Mouse (Mus musculus): Measurements from ENCODE around the gene Anapc16.

DNA sequence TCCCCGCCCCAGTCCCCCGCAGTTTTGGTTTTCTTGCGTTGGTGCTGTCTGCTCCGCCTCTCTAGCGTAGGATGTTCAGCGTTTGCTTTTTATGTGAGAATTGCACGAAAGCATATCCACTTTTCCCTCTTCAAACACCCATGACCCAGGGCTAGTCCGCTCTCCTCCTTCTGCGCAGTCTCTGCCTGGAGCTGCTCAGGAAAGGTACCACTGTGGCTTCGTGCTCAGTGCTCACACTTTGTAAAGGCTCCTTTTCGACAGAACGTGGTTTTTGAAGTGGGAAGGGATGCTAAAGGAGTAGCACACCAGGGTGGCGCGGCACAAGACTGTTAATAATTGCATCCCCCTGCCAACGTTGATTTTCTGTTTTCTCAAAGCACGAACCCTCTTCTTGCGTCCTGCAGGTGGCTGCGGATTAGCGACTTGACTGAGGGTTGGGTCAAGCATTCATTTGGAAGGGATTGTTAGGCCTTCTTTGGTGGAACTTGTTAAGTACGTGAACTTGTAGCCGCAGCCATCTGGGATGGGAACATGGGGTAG, 348 bp upstream of the Anapc16 start:
- TF ChIP-seq EP300 (IDR thresholded peaks at IDR 0.05) (no peak), CTCF (IDR thresholded peaks at IDR 0.05) (peak; percentile 51)
